In the genomic region with DNA sequence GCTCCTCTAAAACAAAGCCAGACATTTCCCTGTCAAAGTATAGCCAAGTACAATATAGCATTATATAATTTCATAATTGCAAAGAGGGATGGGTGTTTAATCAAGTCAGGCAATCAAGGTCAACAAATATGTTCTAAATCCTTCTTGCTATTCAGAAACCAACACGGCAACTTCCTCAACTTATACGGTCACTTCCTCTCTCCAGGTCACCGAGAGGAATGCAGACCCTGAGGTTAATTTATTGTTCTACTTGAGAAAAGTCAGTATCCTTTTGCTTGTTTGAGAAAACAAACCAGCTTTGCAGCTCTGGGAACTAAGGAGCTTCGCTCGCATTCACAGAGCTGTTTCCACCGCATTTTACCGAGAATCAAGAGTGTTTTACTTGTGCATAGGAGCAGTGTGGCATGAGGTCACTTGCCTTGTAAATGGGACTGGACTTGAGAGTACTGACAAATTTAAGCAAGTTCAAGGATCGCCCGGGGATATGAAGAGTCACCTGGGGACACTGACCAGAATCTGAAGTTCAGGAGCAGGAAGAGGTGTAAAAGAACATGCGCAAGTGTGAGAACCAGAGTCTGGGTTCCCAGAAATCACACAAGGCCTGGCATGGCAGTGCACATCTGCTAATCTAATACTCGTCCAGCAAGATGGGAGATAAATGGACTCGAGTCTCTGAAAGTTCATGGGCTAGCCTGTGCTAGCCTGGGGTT, we compare ENCODE assay signal across 14 mouse cellular contexts. TPM values are rescaled to one million over a fixed set of nuclear protein-coding genes. Genes with fewer than 3 reads are reported as not detected.
"Had no signal": no experiment of that assay in that cellular context is flagged by ENCODE, and none has a peak within 500 bp of the region (broad histone marks: within the 10 kb centered on the region; RNA-seq: fewer than 3 reads in every experiment).

No protein-coding gene starts in this region.

- DNase-seq: kidney, adult 2 months; lung, postnatal 4 days; right cerebral cortex, postnatal 14 days; thymus, adult 2 months; thymus, postnatal 25 days had no signal

- H3K9ac ChIP-seq: limb, embryonic 15.5 days; liver, embryonic 15.5 days; midbrain, embryonic 13.5 days; stomach, embryonic 15.5 days had no signal

- H3K9me3 ChIP-seq: limb, embryonic 15.5 days; liver, embryonic 15.5 days; midbrain, embryonic 13.5 days; stomach, embryonic 15.5 days had no signal

- H3K27ac ChIP-seq: hindbrain, postnatal 0 days; left cerebral cortex, adult 2 months; limb, embryonic 15.5 days; liver, embryonic 15.5 days; midbrain, embryonic 13.5 days; stomach, embryonic 15.5 days had no signal

- H3K4me2 ChIP-seq: limb, embryonic 15.5 days; liver, embryonic 15.5 days; midbrain, embryonic 13.5 days; stomach, embryonic 15.5 days had no signal

- ATAC-seq: hindbrain, postnatal 0 days; midbrain, embryonic 13.5 days had no signal

- H3K4me3 ChIP-seq: left cerebral cortex, adult 2 months; limb, embryonic 15.5 days; liver, embryonic 15.5 days; midbrain, embryonic 13.5 days; stomach, embryonic 15.5 days had no signal

- H3K36me3 ChIP-seq: limb, embryonic 15.5 days; liver, embryonic 15.5 days; midbrain, embryonic 13.5 days; stomach, embryonic 15.5 days had no signal

- H3K4me1 ChIP-seq: liver, embryonic 15.5 days; midbrain, embryonic 13.5 days; stomach, embryonic 15.5 days had no signal

- H3K27me3 ChIP-seq: limb, embryonic 15.5 days; liver, embryonic 15.5 days; midbrain, embryonic 13.5 days; stomach, embryonic 15.5 days had no signal

RNA-seq across cellular contexts. Expression of a gene that starts 1.9 kb away (rescaled TPM):
- total RNA-seq: megakaryocyte-erythroid progenitor cell, adult 5-6 weeks; midbrain, postnatal 0 days had no signal
- polyA plus RNA-seq: large intestine, adult 2 months had no signal
